Mouse (Mus musculus) MEL (cell line): ENCODE measurements around the gene Plcb1. TPM values are rescaled to one million over a fixed set of nuclear protein-coding genes. Genes with fewer than 3 reads are reported as not detected.

Experiments used
- DNase-seq: peaks from one replicate; pipeline ENCODE4 v3.0.0; 2011; ENCODE audit warnings: low read depth, low spot score
- H3K27ac ChIP-seq: 2 replicates; pipeline ENCODE4 v1.5.1; 2012; ENCODE audit warnings: low read depth, mild to moderate bottlenecking, control low read depth, low read length, moderate library complexity; ENCODE audit not compliant: control insufficient read depth
- H3K27me3 ChIP-seq, 2 experiments: fragments of 150-350 bp in 1 of 2; sonication (generic) in 1 of 2; 2 replicates each; pipeline ENCODE4 v1.6.1; 2012; ENCODE audit warnings: low read length in 2 of 2, mild to moderate bottlenecking in 2 of 2, improper control_type of control experiment in 1 of 2, moderate library complexity in 1 of 2; ENCODE audit not compliant: insufficient read depth in 2 of 2, control insufficient read depth in 1 of 2
- H3K36me3 ChIP-seq, 2 experiments: 2 replicates each; pipeline ENCODE4 v1.6.1; 2012 to 2014; ENCODE audit warnings: low read length in 2 of 2, improper control_type of control experiment in 1 of 2, inconsistent platforms in 1 of 2, mild to moderate bottlenecking in 1 of 2; ENCODE audit not compliant: insufficient read depth in 2 of 2, control insufficient read depth in 1 of 2
- H3K4me1 ChIP-seq, 2 experiments: fragments of 150-350 bp in 1 of 2; sonication (generic) in 1 of 2; 2 replicates each; pipeline ENCODE4 v1.6.1; 2012; ENCODE audit warnings: low read length in 2 of 2, improper control_type of control experiment in 1 of 2, mild to moderate bottlenecking in 1 of 2; ENCODE audit not compliant: insufficient read depth in 2 of 2, control insufficient read depth in 1 of 2
- H3K4me3 ChIP-seq, 2 experiments: fragments of 150-350 bp in 1 of 2; sonication (generic) in 1 of 2; 2 replicates each; pipeline ENCODE4 v1.5.1; 2012; ENCODE audit warnings: low read depth in 2 of 2, low read length in 2 of 2, mild to moderate bottlenecking in 2 of 2, moderate library complexity in 2 of 2, control low read depth in 1 of 2, improper control_type of control experiment in 1 of 2; ENCODE audit not compliant: control insufficient read depth in 1 of 2, insufficient read depth in 1 of 2
- H3K79me2 ChIP-seq: 2 replicates; pipeline ENCODE4 v1.6.1; 2012; ENCODE audit warnings: mild to moderate bottlenecking, low read length, moderate library complexity; ENCODE audit not compliant: control insufficient read depth, poor library complexity, insufficient read depth
- H3K9ac ChIP-seq: 2 replicates; pipeline ENCODE4 v1.6.1; 2012; ENCODE audit warnings: low read depth, mild to moderate bottlenecking, control low read depth, low read length, moderate library complexity; ENCODE audit not compliant: control insufficient read depth, poor library complexity, severe bottlenecking
- H3K9me3 ChIP-seq: fragments of 150-350 bp; sonication (generic); replicated peaks from 2 replicates; pipeline ENCODE4 v1.6.1; 2012; ENCODE audit warnings: mild to moderate bottlenecking, low read length, improper control_type of control experiment, moderate library complexity; ENCODE audit not compliant: insufficient read depth
- BHLHE40 ChIP-seq: IDR thresholded peaks from 2 replicates; pipeline ENCODE4 v1.6.1; 2012; ENCODE audit warnings: low read depth, mild to moderate bottlenecking, inconsistent platforms, low read length, improper control_type of control experiment, borderline replicate concordance
- CHD1 ChIP-seq: IDR thresholded peaks from 2 replicates; pipeline ENCODE4 v1.6.1; 2012; ENCODE audit warnings: low read depth, mild to moderate bottlenecking, inconsistent platforms, low read length, improper control_type of control experiment
- CTCF ChIP-seq, 3 experiments: IDR thresholded peaks in 2 of 3; conservative IDR thresholded peaks in 1 of 3; 2 replicates each; pipeline ENCODE4 v1.5.1; 2011 to 2012; ENCODE audit warnings: low read length in 3 of 3, low read depth in 2 of 3, mild to moderate bottlenecking in 2 of 3, improper control_type of control experiment in 1 of 3, inconsistent platforms in 1 of 3, mixed read lengths in 1 of 3, moderate library complexity in 1 of 3; ENCODE audit not compliant: control insufficient read depth in 1 of 3, insufficient read depth in 1 of 3, poor library complexity in 1 of 3, severe bottlenecking in 1 of 3
- E2F4 ChIP-seq: IDR thresholded peaks from 2 replicates; pipeline ENCODE4 v1.6.1; 2011; ENCODE audit warnings: low read depth, low read length, improper control_type of control experiment, borderline replicate concordance
- ELF1 ChIP-seq: IDR thresholded peaks from 2 replicates; pipeline ENCODE4 v1.6.1; 2014; ENCODE audit warnings: low read depth, mild to moderate bottlenecking, inconsistent platforms, low read length, improper control_type of control experiment, moderate library complexity
- EP300 ChIP-seq, 2 experiments: IDR thresholded peaks; 2 replicates each; pipeline ENCODE4 v1.6.1; 2011; ENCODE audit warnings: improper control_type of control experiment in 2 of 2, low read length in 2 of 2, low read depth in 1 of 2, mild to moderate bottlenecking in 1 of 2
- ETS1 ChIP-seq: IDR thresholded peaks from 2 replicates; pipeline ENCODE4 v1.6.1; 2012; ENCODE audit warnings: low read depth, mild to moderate bottlenecking, inconsistent platforms, low read length, improper control_type of control experiment, moderate library complexity
- GATA1 ChIP-seq: IDR thresholded peaks from 2 replicates; pipeline ENCODE4 v1.6.1; 2011; ENCODE audit warnings: low read depth, low read length, improper control_type of control experiment
- KAT2A ChIP-seq: conservative IDR thresholded peaks from 2 replicates; pipeline ENCODE4 v1.6.1; 2012; ENCODE audit warnings: low read depth, low read length, improper control_type of control experiment, inconsistent platforms
- MAX ChIP-seq: IDR thresholded peaks from 2 replicates; pipeline ENCODE4 v1.6.1; 2011; ENCODE audit warnings: low read length, improper control_type of control experiment
- MAZ ChIP-seq: IDR thresholded peaks from 2 replicates; pipeline ENCODE4 v1.6.1; 2012; ENCODE audit warnings: low read depth, mild to moderate bottlenecking, inconsistent platforms, low read length, improper control_type of control experiment
- MEF2A ChIP-seq: IDR thresholded peaks from 2 replicates; pipeline ENCODE4 v1.6.1; 2014; ENCODE audit warnings: low read depth, mild to moderate bottlenecking, inconsistent platforms, low read length, improper control_type of control experiment; ENCODE audit not compliant: poor library complexity, insufficient replicate concordance, severe bottlenecking; ENCODE audit errors: extremely low read depth
- MXI1 ChIP-seq: IDR thresholded peaks from 2 replicates; pipeline ENCODE4 v1.6.1; 2011; ENCODE audit warnings: mild to moderate bottlenecking, low read depth, low read length, improper control_type of control experiment
- MYB ChIP-seq: IDR thresholded peaks from 2 replicates; pipeline ENCODE4 v1.6.1; 2011; ENCODE audit warnings: mild to moderate bottlenecking, low read depth, low read length, improper control_type of control experiment
- MYC ChIP-seq: IDR thresholded peaks from 2 replicates; pipeline ENCODE4 v1.6.1; 2011; ENCODE audit warnings: low read depth, mild to moderate bottlenecking, low read length, improper control_type of control experiment, moderate library complexity
- NRF1 ChIP-seq: IDR thresholded peaks from 2 replicates; pipeline ENCODE4 v1.6.1; 2014; ENCODE audit warnings: low read depth, mild to moderate bottlenecking, inconsistent platforms, low read length, improper control_type of control experiment, moderate library complexity; ENCODE audit not compliant: poor library complexity, insufficient read depth, severe bottlenecking
- POLR2A ChIP-seq, 2 experiments: IDR thresholded peaks; 2 replicates each; pipeline ENCODE4 v1.6.1; 2011 to 2012; ENCODE audit warnings: low read length in 2 of 2, mild to moderate bottlenecking in 2 of 2, control low read depth in 1 of 2, improper control_type of control experiment in 1 of 2, low read depth in 1 of 2, moderate library complexity in 1 of 2; ENCODE audit not compliant: control insufficient read depth in 1 of 2, insufficient read depth in 1 of 2, poor library complexity in 1 of 2
- POLR2AphosphoS2 ChIP-seq: IDR thresholded peaks from 2 replicates; pipeline ENCODE4 v1.6.1; 2011; ENCODE audit warnings: low read length, improper control_type of control experiment
- POLR2AphosphoS5 ChIP-seq: IDR thresholded peaks from 2 replicates; pipeline ENCODE4 v1.6.1; 2012; ENCODE audit warnings: low read depth, borderline replicate concordance, mild to moderate bottlenecking, inconsistent platforms, low read length, moderate library complexity, mixed read lengths
- RAD21 ChIP-seq: IDR thresholded peaks from 2 replicates; pipeline ENCODE4 v1.6.1; 2011; ENCODE audit warnings: mild to moderate bottlenecking, low read depth, low read length, improper control_type of control experiment
- RCOR1 ChIP-seq: IDR thresholded peaks from 2 replicates; pipeline ENCODE4 v1.6.1; 2012; ENCODE audit warnings: low read depth, mild to moderate bottlenecking, inconsistent platforms, low read length, improper control_type of control experiment
- SIN3A ChIP-seq: IDR thresholded peaks from 2 replicates; pipeline ENCODE4 v1.6.1; 2012; ENCODE audit warnings: low read length, improper control_type of control experiment, inconsistent platforms
- SMC3 ChIP-seq: IDR thresholded peaks from 2 replicates; pipeline ENCODE4 v1.6.1; 2011; ENCODE audit warnings: low read depth, low read length, improper control_type of control experiment
- TAL1 ChIP-seq: IDR thresholded peaks from 2 replicates; pipeline ENCODE4 v1.6.1; 2012; ENCODE audit warnings: mild to moderate bottlenecking, inconsistent platforms, low read length, moderate library complexity, mixed read lengths
- TBP ChIP-seq: IDR thresholded peaks from 2 replicates; pipeline ENCODE4 v1.8.0; 2011; ENCODE audit warnings: low read depth, low read length, improper control_type of control experiment
- TCF12 ChIP-seq: IDR thresholded peaks from 2 replicates; pipeline ENCODE4 v1.6.1; 2014; ENCODE audit warnings: low read depth, mild to moderate bottlenecking, inconsistent platforms, low read length, improper control_type of control experiment, moderate library complexity
- UBTF ChIP-seq: IDR thresholded peaks from 2 replicates; pipeline ENCODE4 v1.6.1; 2012; ENCODE audit warnings: low read depth, mild to moderate bottlenecking, inconsistent platforms, low read length, improper control_type of control experiment, moderate library complexity, borderline replicate concordance; ENCODE audit not compliant: insufficient read depth
- ZKSCAN1 ChIP-seq: IDR thresholded peaks from 2 replicates; pipeline ENCODE4 v1.6.1; 2012; ENCODE audit warnings: low read depth, mild to moderate bottlenecking, inconsistent platforms, low read length, improper control_type of control experiment, moderate library complexity
- ZNF384 ChIP-seq: IDR thresholded peaks from 2 replicates; pipeline ENCODE4 v1.6.1; 2012; ENCODE audit warnings: low read depth, mild to moderate bottlenecking, inconsistent platforms, low read length, improper control_type of control experiment
- polyA plus RNA-seq, 2 experiments: library from polyadenylated mRNA; stranded (reverse) in 1 of 2; unstranded in 1 of 2; fragments of >175 nt in 1 of 2; fragments of >200 nt in 1 of 2; gene quantifications; 2 replicates each; pipeline versions ENCODE4 v1.2.1 to v1.2.4; 2012; ENCODE audit warnings: low replicate concordance in 2 of 2, low read depth in 1 of 2; ENCODE audit not compliant: insufficient read length in 2 of 2, insufficient read depth in 1 of 2, missing spikeins in 1 of 2
- total RNA-seq: library from RNA; depleted of rRNA; stranded (reverse); fragments of 300-350 nt; gene quantifications from 2 replicates; pipeline ENCODE4 v1.2.3, GENCODE M21; 2012

Plcb1 gene
- total and polyA plus RNA-seq, 3 experiments, result not detected

DNA sequence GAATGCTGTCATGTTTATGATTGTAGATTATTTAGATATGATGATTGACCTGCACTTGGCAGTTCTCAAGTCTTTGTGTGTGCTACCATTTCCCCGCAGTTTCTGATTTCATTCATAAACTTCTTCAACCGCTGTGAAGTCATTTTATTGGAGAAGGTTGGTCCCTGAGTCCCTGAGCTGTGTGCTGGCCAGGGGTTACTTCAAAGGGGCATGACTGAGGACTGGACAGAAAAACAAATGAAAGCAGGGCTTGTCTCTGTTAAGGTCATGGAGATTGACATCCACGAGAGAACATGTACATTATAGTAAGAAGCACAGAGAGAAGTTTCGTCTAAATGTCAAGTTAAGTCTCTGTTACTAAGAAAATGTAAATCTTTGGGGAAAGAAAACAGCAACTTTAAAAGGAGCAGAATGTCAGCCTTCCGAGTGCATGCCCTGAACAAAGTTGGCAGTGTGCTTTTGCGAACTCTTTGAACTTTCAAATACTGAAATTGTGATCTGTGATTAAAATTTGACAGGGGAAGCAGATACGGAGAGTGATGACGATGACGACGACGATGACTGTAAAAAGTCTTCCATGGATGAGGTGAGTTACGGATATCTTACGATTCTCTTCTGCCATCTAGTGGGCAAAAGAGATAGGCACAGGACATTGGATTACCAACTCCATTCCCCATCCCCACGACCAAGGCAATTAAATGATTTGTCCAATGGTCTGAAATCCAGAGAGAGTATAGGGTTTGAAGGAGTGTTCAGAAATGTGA, 544.1 kb downstream of the Plcb1 start (continued):
- no peak for TF ChIP-seq CHD1
- TF ChIP-seq SIN3A, result no peak
- no peak for TF ChIP-seq POLR2AphosphoS5

DNA sequence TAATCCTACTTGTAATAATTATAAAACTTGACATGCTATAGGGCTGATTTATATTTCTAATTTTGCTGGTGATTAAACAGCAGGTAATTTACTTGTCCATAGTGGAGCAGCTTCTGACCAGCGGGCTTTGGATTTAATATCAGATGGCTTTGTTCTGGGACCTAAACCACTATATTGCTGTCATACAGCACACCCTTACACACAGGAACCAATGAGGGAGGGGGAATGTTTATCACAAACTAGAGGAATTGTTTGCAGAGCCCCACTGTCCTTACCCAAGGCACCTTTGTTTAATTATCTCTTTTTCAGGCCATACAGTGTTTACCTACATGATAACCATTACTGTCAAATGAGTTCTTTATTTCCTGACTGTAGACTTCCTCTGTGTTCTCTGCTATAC, 546.0 kb downstream of the Plcb1 start:
- H3K9ac ChIP-seq, result no peak overlapping the region
- TF ChIP-seq TAL1, result no peak
- TF ChIP-seq MAZ, result no peak
- TF ChIP-seq ETS1, result no peak
- TF ChIP-seq SMC3, result no peak
- TF ChIP-seq NRF1, result no peak
- TF ChIP-seq UBTF, result no peak
- no peak for TF ChIP-seq MYC
- H3K36me3 ChIP-seq, result no peaks in the 10 kb centered on the region
- DNase-seq, result no peak
- H3K27me3 ChIP-seq, result no peaks in the 10 kb centered on the region
- no peak overlapping the region for H3K4me3 ChIP-seq
- H3K79me2 ChIP-seq, result no peaks in the 10 kb centered on the region
- peaks cover 0 to 2% of the 10 kb centered on the region in 2 experiments; a peak in 2 of 4 replicates for H3K4me1 ChIP-seq
- no peak overlapping the region for H3K27ac ChIP-seq
- no peaks in the 10 kb centered on the region for H3K9me3 ChIP-seq

DNA sequence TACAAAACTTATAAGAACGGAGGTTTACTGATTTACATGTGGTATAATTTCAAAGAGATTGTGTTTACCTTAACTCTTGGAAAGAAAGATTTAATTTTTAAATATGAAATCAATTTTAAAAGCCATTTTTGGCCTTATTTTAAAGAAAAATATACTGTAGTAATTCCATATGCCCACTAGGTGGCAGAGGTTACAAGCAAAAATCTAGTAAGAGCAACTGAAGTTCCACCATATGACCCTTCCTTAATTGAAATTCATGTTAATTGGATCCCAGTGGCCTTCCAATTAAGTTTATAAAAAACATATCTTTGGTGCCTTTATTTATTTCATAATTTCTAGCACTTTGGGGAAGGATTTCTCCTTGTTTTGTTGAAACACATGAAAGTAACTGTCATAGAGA, 570.4 kb downstream of the Plcb1 start:
- H3K27ac ChIP-seq, result no peak overlapping the region
- no peaks in the 10 kb centered on the region for H3K27me3 ChIP-seq
- H3K36me3 ChIP-seq, result no peaks in the 10 kb centered on the region
- H3K79me2 ChIP-seq, result no peaks in the 10 kb centered on the region
- no peaks in the 10 kb centered on the region for H3K4me1 ChIP-seq
- DNase-seq, result peak; percentile 36
- no peaks in the 10 kb centered on the region for H3K9me3 ChIP-seq
- H3K9ac ChIP-seq, result no peak overlapping the region
- no peak overlapping the region for H3K4me3 ChIP-seq
- TF ChIP-seq ZNF384 (no peak), MEF2A (no peak), CTCF (IDR thresholded peaks at IDR 0.05 in 2 of 3, conservative IDR thresholded peaks at IDR 0.05 in 1 of 3; ENCODE audit: control insufficient read depth in 1 of 3, insufficient read depth in 1 of 3, low read depth in 2 of 3, low read length in 3 of 3, poor library complexity in 1 of 3, severe bottlenecking in 1 of 3) (peak in 1 of 3 experiments; percentile 65; a peak in 3 of 6 replicates), TCF12 (no peak), RAD21 (peak; percentile 79), MXI1 (no peak), POLR2A (IDR thresholded peaks at IDR 0.05; ENCODE audit: control insufficient read depth in 1 of 2, insufficient read depth in 1 of 2, low read depth in 1 of 2, low read length in 2 of 2, poor library complexity in 1 of 2) (no peak), MYB (no peak), POLR2AphosphoS2 (no peak), E2F4 (no peak), MYC (no peak), KAT2A (no peak), BHLHE40 (no peak), NRF1 (no peak), RCOR1 (no peak), TAL1 (no peak), EP300 (IDR thresholded peaks at IDR 0.05; ENCODE audit: low read depth in 1 of 2, low read length in 2 of 2) (no peak), GATA1 (no peak), ZKSCAN1 (no peak), SMC3 (peak; percentile 53), CHD1 (no peak), ELF1 (no peak), MAX (no peak), SIN3A (no peak), TBP (no peak)
